Mouse (Mus musculus): ENCODE measurements at regions not wholly inside any gene's neighbourhood (a gene's known extent, or its start where the extent isn't known, plus 50 kb on each side); places are given as distances from the start of the nearest gene placed in this dataset.

- TF ChIP-seq ZNF384 (IDR thresholded peaks at IDR 0.05; ENCODE audit: low read depth, low read length) = no peak
- TF ChIP-seq MAFK (IDR thresholded peaks at IDR 0.05; ENCODE audit: insufficient read depth, low read depth, low read length) = no peak
Measured at GRCm38 (mm10) chr6:101689684-101690083, 312.0 kb upstream of the Pdzrn3 start.

Measured in ES-E14 (cell line).